Mouse (Mus musculus): Measurements from ENCODE around the gene Glycam1.

Gene Glycam1

GRCm38 (mm10) chr15:103519386-103520378 lies 45.2 kb downstream of the Glycam1 start:
- no peak for DNase-seq (ENCODE audit: low read depth)

DNA sequence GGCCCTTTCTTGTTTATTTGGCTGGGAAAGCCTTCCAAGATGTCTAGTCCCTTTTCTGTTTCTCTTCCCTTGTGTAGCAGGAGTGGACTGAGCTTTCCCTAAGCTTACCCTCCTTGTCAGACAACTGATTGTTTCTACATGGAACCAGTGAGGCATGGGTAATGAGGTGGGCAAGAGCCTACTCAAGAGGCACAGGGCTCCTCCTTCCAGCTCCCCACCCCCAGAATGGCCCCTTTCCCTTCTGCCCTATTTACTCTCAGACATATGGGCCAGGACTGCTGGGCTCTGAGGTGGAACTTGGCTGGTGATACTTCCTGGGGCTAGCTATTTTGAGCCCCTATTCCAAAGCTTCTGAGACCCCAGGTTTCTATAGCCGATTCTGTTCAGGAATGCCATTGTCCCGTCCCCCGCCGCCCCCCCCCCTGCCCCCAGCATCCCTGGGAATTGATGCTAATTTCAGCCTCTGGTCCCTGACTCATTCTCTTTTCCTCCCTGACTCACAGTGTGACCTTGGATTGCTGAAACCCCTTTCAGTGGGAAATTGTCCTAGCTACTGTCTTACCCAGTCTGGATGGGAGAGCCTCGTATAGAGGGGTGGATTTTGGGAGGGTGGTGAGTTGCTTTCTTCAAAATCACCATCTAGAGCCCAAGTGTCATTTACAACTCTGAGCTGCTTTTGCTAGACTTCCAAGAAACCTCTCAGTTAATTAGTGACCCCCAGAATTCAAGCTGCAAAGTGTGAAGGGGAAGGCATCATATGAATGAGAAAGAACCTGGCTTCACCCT lies 46.1 kb downstream of the Glycam1 start:
- no peak for DNase-seq (ENCODE audit: low read depth)

DNA sequence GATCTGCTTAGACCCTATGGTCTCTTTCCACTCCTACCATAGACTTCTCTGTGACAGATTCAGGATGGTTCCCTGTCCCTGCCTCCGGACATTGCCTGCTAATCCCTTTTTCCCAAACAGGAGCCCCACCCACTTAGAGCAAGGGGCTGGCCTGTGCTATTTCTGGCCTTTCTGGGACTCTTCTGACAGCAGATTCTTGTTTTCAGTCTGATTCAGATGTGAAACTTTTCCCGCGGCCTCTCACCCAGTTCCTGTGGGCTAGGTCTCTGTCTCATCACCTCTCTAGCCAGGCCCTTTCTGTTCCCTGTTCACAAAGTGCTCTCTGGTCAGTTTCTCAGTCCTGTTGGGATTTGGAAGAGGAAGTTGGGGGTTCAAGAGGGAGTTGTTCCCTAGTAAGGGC lies 50.0 kb downstream of the Glycam1 start:
- DNase-seq (ENCODE audit: low read depth), result no peak

GRCm38 (mm10) chr15:103514119-103514518 lies 50.8 kb downstream of the Glycam1 start:
- DNase-seq (ENCODE audit: low read depth), result peak; percentile 26

DNA sequence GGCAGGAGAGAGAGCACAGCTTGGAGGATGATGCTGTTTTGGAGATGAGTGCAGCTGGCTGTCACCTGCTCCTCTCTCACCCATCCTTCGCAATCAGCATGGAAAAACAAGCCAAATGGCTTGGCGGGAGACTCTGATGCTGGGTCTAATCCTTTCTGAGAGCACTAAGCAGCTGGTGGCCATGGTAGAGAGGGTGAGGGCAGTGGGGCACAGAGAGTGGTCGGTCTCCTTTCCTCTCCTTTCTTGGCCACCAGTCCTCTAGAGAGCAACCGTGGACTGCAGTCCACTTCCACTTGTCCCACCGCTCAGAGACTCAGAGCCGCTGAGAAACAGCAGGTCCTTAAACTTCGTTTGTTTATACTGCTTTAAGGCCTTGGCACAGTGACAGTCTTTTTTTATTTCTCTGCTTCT lies 51.3 kb downstream of the Glycam1 start:
- DNase-seq (ENCODE audit: low read depth), result no peak

All from naive thymus-derived CD4-positive, alpha-beta T cell, adult 2 months (primary cell).